Mouse (Mus musculus) kidney, embryonic 14.5 days (tissue): ENCODE measurements around the gene Tex11. TPM values are rescaled to one million over a fixed set of nuclear protein-coding genes. Genes with fewer than 3 reads are reported as not detected.
"Not testable (repeated sequence)": the region's sequence is repeated elsewhere in the genome, so short reads cannot be mapped to it uniquely, and the experiment has no call there.

Experiments
- ATAC-seq: fragments of 200-750 bp; cut with Nextera tagmentation; 2 replicates; pipeline ENCODE4 v1.8.0; 2017; ENCODE audit warnings: moderate number of reproducible peaks, mild to moderate bottlenecking, moderate TSS enrichment, moderate library complexity; ENCODE audit not compliant: low FRiP score, low TSS enrichment
- H3K27ac ChIP-seq: fragments of 300-500 bp; sonication (generic); 2 replicates; pipeline ENCODE4 v1.5.1; 2014; ENCODE audit warnings: low read depth, mild to moderate bottlenecking, low read length, moderate library complexity, mixed read lengths
- H3K27me3 ChIP-seq: fragments of 300-500 bp; sonication (generic); 2 replicates; pipeline ENCODE4 v1.6.1; 2014; ENCODE audit warnings: mild to moderate bottlenecking, low read length; ENCODE audit not compliant: control insufficient read depth, insufficient read depth
- H3K36me3 ChIP-seq: fragments of 300-500 bp; sonication (generic); 2 replicates; pipeline ENCODE4 v1.6.1; 2014; ENCODE audit warnings: low read length, mixed read lengths; ENCODE audit not compliant: control insufficient read depth, insufficient read depth
- H3K4me1 ChIP-seq: fragments of 300-500 bp; sonication (generic); 2 replicates; pipeline ENCODE4 v1.6.1; 2014; ENCODE audit warnings: low read length, mixed read lengths; ENCODE audit not compliant: control insufficient read depth, insufficient read depth
- H3K4me2 ChIP-seq: fragments of 300-500 bp; sonication (generic); replicated peaks from 2 replicates; pipeline ENCODE4 v1.6.1; 2014; ENCODE audit warnings: low read depth, mild to moderate bottlenecking, low read length
- H3K4me3 ChIP-seq: fragments of 300-500 bp; sonication (generic); 2 replicates; pipeline ENCODE4 v1.5.1; 2014; ENCODE audit warnings: mild to moderate bottlenecking, low read length
- H3K9ac ChIP-seq: fragments of 300-500 bp; sonication (generic); 2 replicates; pipeline ENCODE4 v1.6.1; 2014; ENCODE audit warnings: low read depth, mild to moderate bottlenecking, low read length, moderate library complexity
- H3K9me3 ChIP-seq: fragments of 300-500 bp; sonication (generic); 2 replicates; pipeline ENCODE4 v1.6.1; 2016; ENCODE audit warnings: low read length; ENCODE audit not compliant: control insufficient read depth
- WGBS: fragments of 180-500 bp; shearing (Covaris S2); extraction: QIAGEN DNeasy Blood & Tissue Kit; methylation state at CpG from one replicate; pipeline ENCODE4 v1.1.7; 2014; 5-methylcytosine and 5-hydroxymethylcytosine counted together
- polyA plus RNA-seq: library from polyadenylated mRNA; unstranded; fragments of >200 nt; fragmentation: Nextera tagmentation; extraction: Ambion mirVana; gene quantifications from 2 replicates; pipeline ENCODE4 v1.2.1, GENCODE M21; 2014

The Tex11 gene
- not detected in 2 replicates for polyA plus RNA-seq

- no peak for ATAC-seq
- H3K9me3 ChIP-seq: no peaks in the 10 kb centered on the region
- H3K4me2 ChIP-seq: no peak within 1 kb of the TSS
- H3K27me3 ChIP-seq: no peaks in the 10 kb centered on the region
- H3K4me1 ChIP-seq: no peaks in the 10 kb centered on the region
- 87% methylated on average over 31 of the region's 31 CpGs for WGBS
- no peaks in the 10 kb centered on the region for H3K36me3 ChIP-seq
- H3K27ac ChIP-seq: no peak within 1 kb of the TSS
- no peak within 1 kb of the TSS for H3K9ac ChIP-seq
- H3K4me3 ChIP-seq: no peak within 1 kb of the TSS
Observed at GRCm38 (mm10) chrX:101059541-101059940, at the start of gene Tex11. Gene Tex11, minus strand, starts transcription at chrX:101059667.

DNA sequence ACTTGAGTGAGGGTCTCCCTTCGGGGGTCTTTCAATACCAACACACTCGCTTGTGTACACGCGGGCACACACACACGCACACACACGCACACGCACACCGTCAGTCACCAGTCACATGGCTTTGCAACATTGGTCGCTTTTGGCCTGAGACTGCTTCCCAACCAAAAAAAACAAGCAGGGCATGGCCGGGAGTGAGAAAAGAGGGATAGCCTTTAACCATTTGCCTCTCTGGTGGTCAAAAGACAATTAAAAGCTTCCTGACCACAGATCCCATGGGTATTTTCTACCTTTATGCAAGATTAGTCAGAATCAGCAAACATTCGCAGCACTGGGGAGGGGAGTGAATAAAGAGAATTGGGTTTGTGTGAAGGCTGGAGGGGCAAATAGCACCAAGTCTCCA lies 26.5 kb upstream of the Tex11 start, which contains the start of gene Slc7a3:
Gene Slc7a3, minus strand, starts transcription at position 101 of the 400 bp plus-strand sequence.
- Histone ChIP-seq H3K27ac (no peak within 1 kb of the TSS), H3K4me1 (no peaks in the 10 kb centered on the region), H3K9ac (peak within 1 kb of the TSS; percentile 18; the same call in 1 of the 2 replicates), H3K27me3 (no peaks in the 10 kb centered on the region; the same call in 1 of the 2 replicates), H3K4me3 (peak within 1 kb of the TSS; percentile 31), H3K36me3 (no peaks in the 10 kb centered on the region), H3K4me2 (peak within 1 kb of the TSS; percentile 52), H3K9me3 (no peaks in the 10 kb centered on the region)
- 38% methylated on average over 11 of the region's 11 CpGs for WGBS
- ATAC-seq: no peak

GRCm38 (mm10) chrX:101085211-101085610 lies 25.7 kb upstream of the Tex11 start:
- ATAC-seq: peak; percentile 71; the same call in 1 of the 2 replicates
- Histone ChIP-seq H3K4me2 (peak overlapping the region; percentile 52), H3K4me3 (peak overlapping the region; percentile 31)
- not testable (repeated sequence) for H3K4me1 ChIP-seq, H3K9me3 ChIP-seq, H3K36me3 ChIP-seq, H3K9ac ChIP-seq, H3K27me3 ChIP-seq, H3K27ac ChIP-seq
- 13% methylated on average over 7 of the region's 9 CpGs for WGBS

DNA sequence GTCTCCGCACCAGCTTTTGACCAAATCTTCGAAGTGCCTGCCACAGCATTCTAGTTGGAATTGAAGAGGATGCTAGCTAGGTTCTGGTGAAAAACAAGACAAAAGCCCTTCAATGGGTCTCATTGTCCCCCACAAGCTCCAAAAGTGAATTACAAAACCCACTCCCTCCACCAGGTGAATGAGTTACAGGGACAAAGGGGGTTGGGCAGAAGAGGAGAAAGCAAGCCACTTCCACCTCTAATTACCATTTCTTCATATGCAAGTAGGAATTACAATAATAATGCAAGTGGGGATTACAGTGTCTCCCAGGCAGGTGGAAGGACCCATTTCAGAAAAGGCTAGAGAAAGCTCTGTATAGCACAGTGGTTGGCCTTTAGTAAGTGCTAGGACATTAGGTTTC lies 24.7 kb upstream of the Tex11 start:
- ATAC-seq: no peak
- Histone ChIP-seq H3K4me1 (no peaks in the 10 kb centered on the region), H3K27me3 (no peaks in the 10 kb centered on the region; the same call in 1 of the 2 replicates), H3K27ac (no peak overlapping the region), H3K36me3 (no peaks in the 10 kb centered on the region), H3K4me3 (no peak overlapping the region), H3K4me2 (no peak overlapping the region), H3K9ac (no peak overlapping the region), H3K9me3 (no peaks in the 10 kb centered on the region)
- WGBS: 54% methylated on average over 2 of the region's 2 CpGs

DNA sequence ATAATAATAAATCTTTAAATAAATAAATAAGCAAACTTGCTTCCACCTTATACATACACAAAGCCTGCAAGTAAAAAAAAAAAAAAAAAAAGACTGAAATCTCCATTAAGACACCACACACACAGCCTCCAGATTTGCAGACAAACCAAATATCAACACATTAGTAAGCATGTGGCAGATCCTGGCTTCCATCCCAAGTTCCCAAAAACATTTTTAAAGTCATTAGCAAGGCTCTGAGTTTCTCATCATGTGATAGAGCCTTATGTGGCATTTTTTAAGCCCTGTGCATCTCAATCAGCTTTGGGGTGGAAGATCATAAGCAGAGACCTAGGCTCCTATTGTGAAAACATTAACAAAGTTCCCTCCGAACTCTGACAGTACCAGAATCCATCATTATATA lies 5.8 kb upstream of the Tex11 start:
- H3K27me3 ChIP-seq: no peaks in the 10 kb centered on the region
- H3K4me1 ChIP-seq: no peaks in the 10 kb centered on the region
- no peak overlapping the region for H3K9ac ChIP-seq
- WGBS: 64% methylated on average over 1 of the region's 1 CpGs
- no peak overlapping the region for H3K4me3 ChIP-seq
- no peaks in the 10 kb centered on the region for H3K36me3 ChIP-seq
- no peak overlapping the region for H3K4me2 ChIP-seq
- no peaks in the 10 kb centered on the region for H3K9me3 ChIP-seq
- no peak overlapping the region for H3K27ac ChIP-seq
- ATAC-seq: no peak

GRCm38 (mm10) chrX:101063503-101063902 lies 4.0 kb upstream of the Tex11 start:
- no peaks in the 10 kb centered on the region for H3K4me1 ChIP-seq
- no peak overlapping the region for H3K4me2 ChIP-seq
- no peak overlapping the region for H3K9ac ChIP-seq
- H3K27me3 ChIP-seq: no peaks in the 10 kb centered on the region
- H3K9me3 ChIP-seq: no peaks in the 10 kb centered on the region
- H3K36me3 ChIP-seq: no peaks in the 10 kb centered on the region
- no peak overlapping the region for H3K27ac ChIP-seq
- 64% methylated on average over 2 of the region's 2 CpGs for WGBS
- no peak overlapping the region for H3K4me3 ChIP-seq
- ATAC-seq: no peak

GRCm38 (mm10) chrX:100943640-100944039 lies 115.8 kb downstream of the Tex11 start:
- Histone ChIP-seq H3K27me3 (no peaks in the 10 kb centered on the region), H3K4me2 (no peak overlapping the region), H3K4me1 (no peaks in the 10 kb centered on the region), H3K9me3 (no peaks in the 10 kb centered on the region), H3K4me3 (no peak overlapping the region), H3K9ac (no peak overlapping the region), H3K27ac (no peak overlapping the region), H3K36me3 (no peaks in the 10 kb centered on the region)
- ATAC-seq: no peak
- WGBS: 44% methylated on average over 2 of the region's 2 CpGs

- Histone ChIP-seq H3K4me1 (no peaks in the 10 kb centered on the region), H3K27ac (no peak overlapping the region), H3K27me3 (no peaks in the 10 kb centered on the region), H3K36me3 (no peaks in the 10 kb centered on the region), H3K4me2 (no peak overlapping the region), H3K4me3 (no peak overlapping the region), H3K9ac (no peak overlapping the region), H3K9me3 (no peaks in the 10 kb centered on the region)
- no peak for ATAC-seq
Observed at GRCm38 (mm10) chrX:100839211-100839610, 220.3 kb downstream of the Tex11 start.

DNA sequence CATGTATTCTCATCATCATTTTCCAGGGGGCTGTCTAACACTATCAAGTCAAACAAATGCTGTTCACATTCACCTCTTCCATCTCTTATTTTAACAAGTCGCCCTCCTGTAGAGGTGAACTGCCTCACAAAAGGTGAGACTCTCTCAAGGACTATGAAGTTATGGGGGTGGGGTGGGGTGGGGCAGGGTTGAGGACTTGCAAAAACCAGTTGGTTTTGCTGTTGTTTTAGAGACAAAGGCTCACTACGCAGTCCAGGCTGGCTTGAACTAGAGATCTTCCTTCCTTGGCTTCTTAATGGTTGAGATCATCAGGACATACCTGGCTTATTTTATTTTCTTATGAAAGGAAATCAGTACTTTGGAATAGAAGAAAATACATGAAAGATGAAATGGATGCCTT lies 226.7 kb downstream of the Tex11 start:
- H3K27ac ChIP-seq: no peak overlapping the region
- H3K4me3 ChIP-seq: no peak overlapping the region
- no peaks in the 10 kb centered on the region for H3K4me1 ChIP-seq
- H3K36me3 ChIP-seq: no peaks in the 10 kb centered on the region
- H3K4me2 ChIP-seq: no peak overlapping the region
- 81% methylated on average over 2 of the region's 2 CpGs for WGBS
- H3K9ac ChIP-seq: no peak overlapping the region
- no peaks in the 10 kb centered on the region for H3K9me3 ChIP-seq
- no peaks in the 10 kb centered on the region for H3K27me3 ChIP-seq
- ATAC-seq: no peak
